Mouse (Mus musculus) C2C12 (cell line): ENCODE results near the gene Nfic.

Source experiments
- CTCF ChIP-seq: IDR thresholded peaks from one replicate; pipeline ENCODE4 v1.5.1; 2011; ENCODE audit not compliant: control insufficient read depth, insufficient read depth, insufficient read length
- MAX ChIP-seq: IDR thresholded peaks from one replicate; pipeline ENCODE4 v1.6.1; 2011; ENCODE audit warnings: mild to moderate bottlenecking, control low read depth
- MYOG ChIP-seq: IDR thresholded peaks from one replicate; pipeline ENCODE4 v1.6.1; 2011; ENCODE audit not compliant: control insufficient read depth, insufficient read length; ENCODE audit errors: extremely low read depth
- USF1 ChIP-seq: IDR thresholded peaks from one replicate; pipeline ENCODE4 v1.6.1; 2011; ENCODE audit warnings: low read depth, mild to moderate bottlenecking, control low read depth, moderate library complexity

DNA sequence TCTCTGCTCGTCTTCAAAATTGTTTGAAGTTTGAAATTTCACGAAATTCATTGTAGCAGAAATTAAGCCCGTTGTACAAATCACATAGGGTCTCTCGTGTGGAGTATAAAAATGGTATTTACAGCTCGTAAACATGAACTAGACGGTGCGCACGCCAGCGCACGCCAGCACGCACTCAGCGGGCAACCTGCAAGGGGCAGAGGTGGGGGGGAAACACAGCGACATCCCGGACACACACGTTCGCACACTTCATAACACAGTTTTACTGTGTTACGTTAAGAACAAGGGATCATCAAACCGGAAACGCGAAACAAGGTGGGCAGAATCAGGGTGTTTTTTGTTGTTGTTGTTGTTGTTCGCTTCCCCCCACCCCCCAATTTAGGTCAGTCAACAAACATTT, 4.0 kb upstream of the Nfic start:
- TF ChIP-seq CTCF (no peak), MAX (no peak), MYOG (no peak), USF1 (no peak)
